Mouse (Mus musculus) G1E (cell line): ENCODE results near the gene Mbtd1.

Experiments used
- CTCF ChIP-seq: IDR thresholded peaks from 2 replicates; pipeline ENCODE4 v1.5.1; 2012; ENCODE audit warnings: low read depth, low read length, inconsistent platforms, mixed read lengths
- GATA1 ChIP-seq: IDR thresholded peaks from 2 replicates; pipeline ENCODE4 v1.6.1; 2012; ENCODE audit warnings: borderline replicate concordance, low read length, inconsistent platforms, mixed read lengths
- POLR2AphosphoS5 ChIP-seq: IDR thresholded peaks from 2 replicates; pipeline ENCODE4 v1.6.1; 2012; ENCODE audit warnings: low read depth, low read length, inconsistent platforms; ENCODE audit not compliant: insufficient replicate concordance

DNA sequence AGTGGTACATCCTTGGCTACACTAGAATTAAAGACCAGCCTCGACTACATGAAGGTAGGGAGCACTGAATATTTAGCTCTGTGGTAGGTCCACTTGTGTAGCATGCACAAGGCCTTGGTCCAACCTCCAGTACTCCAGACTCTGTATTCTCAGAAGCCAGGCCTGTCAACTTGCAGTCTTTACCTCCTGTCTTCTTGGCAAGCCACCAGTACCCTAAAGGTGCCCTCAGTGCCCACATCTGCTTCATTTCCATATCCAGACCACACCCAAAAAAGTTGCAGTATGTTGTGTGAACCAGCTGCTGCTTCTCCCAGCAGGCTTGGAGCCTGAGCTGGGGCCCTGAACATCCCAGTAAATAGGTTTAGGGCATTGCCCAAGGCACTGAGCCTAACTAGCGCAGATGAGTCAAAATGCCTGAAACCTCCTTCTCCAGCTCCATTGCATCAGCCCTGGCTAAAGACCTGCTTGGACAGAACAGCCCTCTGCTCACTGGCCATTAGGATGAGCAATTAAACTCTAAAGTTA lies 71.4 kb downstream of the Mbtd1 start:
- TF ChIP-seq CTCF, result no peak
- no peak for TF ChIP-seq GATA1
- no peak for TF ChIP-seq POLR2AphosphoS5
